Mouse (Mus musculus): ENCODE results near the gene Marveld1. TPM values are rescaled to one million over a fixed set of nuclear protein-coding genes. Genes with fewer than 3 reads are reported as not detected.

Gene Marveld1
- polyA plus RNA-seq, 3 experiments from 2014 or later, result 2.9 to 8.7 (median 6.9) TPM

DNA sequence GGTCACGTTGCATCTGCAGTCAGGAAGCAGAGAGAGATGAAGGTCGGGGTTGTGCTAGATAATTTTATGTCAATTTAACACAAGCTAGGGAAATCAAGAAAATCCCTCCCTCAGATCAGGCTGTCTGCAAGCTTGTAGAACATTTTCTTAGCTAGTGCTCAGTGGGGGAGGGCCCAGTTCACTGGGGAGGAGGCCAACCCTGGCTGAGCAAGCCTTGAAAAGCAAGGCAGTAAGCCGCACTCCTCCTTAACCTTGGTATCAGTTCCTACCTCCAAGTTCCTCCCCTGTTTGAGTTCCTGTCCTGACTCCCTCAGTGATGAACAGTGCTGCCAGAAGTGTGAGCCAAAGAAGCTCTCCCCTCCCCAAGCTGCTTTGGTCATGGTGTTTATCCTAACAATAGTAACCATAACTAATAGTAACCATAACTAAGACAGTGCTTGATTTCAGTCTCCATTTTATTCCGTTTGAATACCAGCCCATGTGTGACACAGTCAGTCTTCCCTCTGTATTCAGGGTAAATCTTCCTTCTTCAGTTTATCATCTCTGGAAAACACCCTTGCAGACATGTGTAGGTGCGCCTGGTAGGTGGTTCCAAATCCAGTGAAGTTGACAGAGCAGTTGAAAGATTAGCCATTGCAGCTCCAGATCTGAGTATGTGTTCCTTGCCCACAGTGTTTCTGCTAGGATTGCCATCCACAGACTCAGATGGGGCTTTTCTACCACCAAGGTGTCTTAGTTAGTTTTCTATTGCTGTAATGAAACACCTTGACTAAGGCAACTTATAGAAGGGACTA lies 7.3 kb upstream of the Marveld1 start:
- no peak for ATAC-seq

DNA sequence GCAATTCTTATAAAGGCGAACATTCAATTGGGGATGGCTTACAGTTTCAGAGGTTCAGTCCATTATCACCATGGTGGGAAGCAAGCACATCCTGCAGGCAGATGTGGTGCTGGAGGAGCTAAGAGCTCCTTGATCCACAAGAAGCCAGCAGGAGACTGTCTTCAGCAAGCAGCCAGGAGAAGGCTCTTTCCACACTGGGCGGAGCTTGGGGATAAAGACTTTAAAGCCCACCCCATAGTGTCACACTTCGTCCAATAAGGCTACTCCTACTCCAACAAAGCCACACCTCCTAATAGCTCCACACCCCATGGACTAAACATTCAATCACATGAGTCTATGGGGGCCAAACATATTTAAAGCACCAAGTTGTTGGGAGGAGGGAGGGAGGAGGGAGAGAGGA lies 5.2 kb upstream of the Marveld1 start:
- no peak for ATAC-seq

DNA sequence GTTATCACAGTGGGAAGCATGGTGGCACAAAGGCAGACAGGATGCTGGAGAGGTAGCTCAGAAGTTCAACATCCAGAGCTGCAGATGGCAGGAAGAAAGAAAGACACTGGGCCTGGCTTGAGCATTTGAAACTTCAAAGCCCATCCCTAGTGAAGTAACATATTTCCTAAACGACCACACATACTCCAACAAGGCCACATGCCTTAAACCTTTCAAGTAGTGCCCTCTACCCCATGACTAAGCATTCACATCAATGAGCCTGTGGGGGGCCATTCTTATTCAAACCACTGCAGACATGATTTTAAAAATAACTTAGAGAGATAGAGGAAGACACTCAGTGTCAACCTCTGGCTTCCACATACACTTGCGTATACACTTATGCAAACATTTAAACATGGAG lies 4.4 kb upstream of the Marveld1 start:
- no peak for ATAC-seq

- ATAC-seq, result no peak
These were observed 3.1 kb upstream of the Marveld1 start for GRCm38 (mm10) chr19:42144067-42144466.

DNA sequence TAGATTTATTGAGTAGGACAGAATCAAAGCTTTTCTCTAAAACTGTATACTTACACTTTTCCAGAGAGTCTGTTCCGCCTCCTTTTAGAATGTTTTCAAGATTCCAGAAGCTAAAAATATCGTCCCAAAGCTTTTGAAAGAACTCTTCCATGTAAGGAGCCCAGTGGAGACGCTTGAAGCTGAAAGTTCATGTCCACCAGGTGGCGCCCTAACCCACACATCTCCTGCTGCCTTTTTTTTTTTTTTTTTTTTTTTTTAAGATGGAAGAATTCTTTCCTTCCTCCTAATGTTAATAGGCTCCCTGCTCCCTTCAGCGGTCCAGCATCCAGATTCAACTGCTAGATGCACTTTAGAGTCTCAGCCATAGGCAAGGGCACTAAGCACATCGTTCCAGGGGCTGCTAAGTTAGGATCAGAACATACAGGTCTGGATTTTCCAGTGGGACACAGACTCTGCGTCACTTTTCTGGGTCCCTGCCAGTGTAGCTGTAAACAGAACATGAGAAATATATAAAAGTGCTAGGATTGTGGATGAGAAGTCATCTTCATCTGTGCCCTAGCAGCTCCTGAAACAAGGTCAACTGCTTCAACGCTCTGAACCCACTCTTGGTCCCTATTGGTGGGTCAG lies 2.5 kb upstream of the Marveld1 start:
- no peak for ATAC-seq

DNA sequence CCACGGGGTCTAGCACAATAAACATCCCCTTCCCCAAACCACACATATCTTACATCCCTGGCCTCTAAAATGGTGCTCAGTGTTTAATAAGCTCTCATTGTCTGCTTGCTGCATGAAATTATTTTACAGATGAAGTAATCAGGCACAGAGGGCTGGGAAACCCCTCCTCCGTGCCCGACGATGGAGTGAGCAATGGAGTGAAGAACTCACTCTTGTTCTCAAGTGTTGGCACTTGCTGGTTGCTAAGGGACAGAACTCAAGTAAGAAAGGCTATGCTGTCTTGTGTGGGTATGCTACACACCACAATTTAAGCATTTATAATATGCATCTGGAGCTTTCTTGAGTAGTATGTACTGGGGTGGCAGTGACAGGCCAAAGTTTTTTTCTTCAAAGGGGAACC lies 2.0 kb upstream of the Marveld1 start:
- no peak for ATAC-seq

GRCm38 (mm10) chr19:42145731-42146130 lies 1.5 kb upstream of the Marveld1 start:
- no peak for ATAC-seq

- ATAC-seq, result no peak
These were observed 757 bp upstream of the Marveld1 start for GRCm38 (mm10) chr19:42146276-42147010.

GRCm38 (mm10) chr19:42147769-42148568 lies 769 bp downstream of the Marveld1 start:
- peak; percentile 25 for ATAC-seq

- ATAC-seq, result no peak
These were observed 1.3 kb downstream of the Marveld1 start for GRCm38 (mm10) chr19:42148569-42148860.

- ATAC-seq, result peak; percentile 50
These were observed 4.8 kb downstream of the Marveld1 start for GRCm38 (mm10) chr19:42151990-42152389.

GRCm38 (mm10) chr19:42157493-42158237 lies 10.5 kb downstream of the Marveld1 start:
- no peak for ATAC-seq

GRCm38 (mm10) chr19:42158246-42159017 lies 11.2 kb downstream of the Marveld1 start:
- no peak for ATAC-seq

DNA sequence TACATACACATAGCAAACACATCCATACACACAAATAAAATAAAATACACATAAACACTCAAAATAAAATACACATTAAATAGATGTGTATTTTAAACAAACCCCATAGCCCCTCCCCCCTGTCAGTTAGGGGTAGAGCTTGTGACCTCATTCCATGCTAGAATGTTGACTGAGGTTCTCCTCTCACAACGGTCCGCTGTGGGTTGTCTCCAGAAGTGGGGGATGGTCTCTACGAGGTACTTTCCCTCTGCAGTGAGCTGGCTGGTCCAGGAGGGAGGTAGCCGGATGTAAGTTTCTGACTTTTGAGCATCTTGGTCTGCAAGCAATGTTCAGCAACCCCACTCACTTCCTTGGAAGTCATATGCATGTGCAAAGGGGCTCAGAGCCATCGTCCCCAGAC lies 16.6 kb downstream of the Marveld1 start, which contains the start of gene Zfyve27:
Zfyve27 (plus strand) TSS at position 188 of the 400 bp plus-strand sequence.
- no peak for ATAC-seq

DNA sequence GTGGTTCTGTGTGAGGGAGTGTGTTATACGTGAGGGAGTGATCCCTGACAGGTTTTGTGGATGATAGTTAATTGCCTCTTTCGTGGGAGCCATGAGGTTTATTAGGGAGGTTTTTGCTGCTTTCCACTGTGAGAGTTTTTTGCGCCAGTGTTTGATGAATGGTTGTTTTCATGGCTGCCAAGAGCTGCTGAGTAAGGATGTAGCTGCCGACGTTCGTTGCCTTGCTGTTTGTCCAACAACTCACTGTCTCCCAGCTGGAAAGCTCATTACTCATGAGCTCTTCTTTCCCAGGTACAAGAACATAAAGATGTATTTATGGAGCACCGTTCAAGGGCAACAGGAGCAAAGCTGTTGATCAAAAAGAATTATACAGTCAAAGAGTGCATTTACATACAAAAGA lies 17.0 kb downstream of the Marveld1 start:
- no peak for ATAC-seq

GRCm38 (mm10) chr19:42166130-42166529 lies 18.9 kb downstream of the Marveld1 start:
- peak; percentile 41 for ATAC-seq

GRCm38 (mm10) chr19:42166766-42167165 lies 19.6 kb downstream of the Marveld1 start:
- no peak for ATAC-seq

GRCm38 (mm10) chr19:42167489-42167888 lies 20.3 kb downstream of the Marveld1 start:
- ATAC-seq, result no peak

- ATAC-seq, result no peak
These were observed 22.2 kb downstream of the Marveld1 start for GRCm38 (mm10) chr19:42169322-42169975.
